Mouse (Mus musculus) layer of hippocampus, adult 11-12 months (tissue): ENCODE data around the gene Cysrt1.
"Not testable (repeated sequence)": the region's sequence is repeated elsewhere in the genome, so short reads cannot be mapped to it uniquely, and the experiment has no call there.

Experiments
- DNase-seq: peaks from one replicate; pipeline ENCODE4 v3.0.0; 2022; ENCODE audit warnings: low spot score

Gene Cysrt1

DNA sequence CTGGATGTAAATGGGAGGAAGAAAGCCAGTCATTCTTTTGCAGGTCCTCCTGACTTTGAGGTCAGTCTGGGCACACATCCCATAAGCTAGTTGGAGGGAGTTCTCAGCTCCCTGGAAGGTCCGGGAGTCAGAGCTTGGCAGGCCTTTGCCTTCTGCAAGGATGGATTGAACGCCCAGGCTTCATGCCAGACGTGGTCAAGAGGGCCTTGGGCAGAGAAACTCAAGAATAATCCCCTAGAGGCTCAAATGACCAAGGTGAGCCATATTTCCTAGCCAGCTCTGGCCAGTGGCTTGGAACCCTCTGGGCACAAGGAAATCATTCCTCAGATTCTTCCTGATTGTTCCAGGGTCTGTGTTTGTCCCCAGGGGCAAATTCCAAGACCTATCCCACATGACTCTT lies 22.6 kb upstream of the Cysrt1 start:
- DNase-seq: no peak

DNA sequence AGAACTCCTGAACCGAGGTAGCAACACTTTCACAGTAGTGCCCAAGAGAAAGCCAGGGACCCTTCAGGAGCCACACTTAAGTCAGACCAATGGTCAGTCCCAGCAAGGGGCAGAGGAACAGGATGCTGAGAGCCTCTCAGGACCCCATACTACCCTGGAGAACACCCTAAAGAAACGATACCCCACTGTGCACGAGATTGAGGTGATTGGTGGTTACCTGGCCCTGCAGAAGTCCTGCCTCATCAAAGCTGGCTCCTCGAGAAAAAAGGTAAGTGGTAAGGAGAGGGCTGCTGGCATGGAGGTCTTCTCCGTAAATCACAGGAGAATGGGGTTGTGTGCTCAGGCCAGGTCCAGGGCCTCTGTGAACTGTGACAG lies 22.0 kb upstream of the Cysrt1 start:
- DNase-seq: no peak

DNA sequence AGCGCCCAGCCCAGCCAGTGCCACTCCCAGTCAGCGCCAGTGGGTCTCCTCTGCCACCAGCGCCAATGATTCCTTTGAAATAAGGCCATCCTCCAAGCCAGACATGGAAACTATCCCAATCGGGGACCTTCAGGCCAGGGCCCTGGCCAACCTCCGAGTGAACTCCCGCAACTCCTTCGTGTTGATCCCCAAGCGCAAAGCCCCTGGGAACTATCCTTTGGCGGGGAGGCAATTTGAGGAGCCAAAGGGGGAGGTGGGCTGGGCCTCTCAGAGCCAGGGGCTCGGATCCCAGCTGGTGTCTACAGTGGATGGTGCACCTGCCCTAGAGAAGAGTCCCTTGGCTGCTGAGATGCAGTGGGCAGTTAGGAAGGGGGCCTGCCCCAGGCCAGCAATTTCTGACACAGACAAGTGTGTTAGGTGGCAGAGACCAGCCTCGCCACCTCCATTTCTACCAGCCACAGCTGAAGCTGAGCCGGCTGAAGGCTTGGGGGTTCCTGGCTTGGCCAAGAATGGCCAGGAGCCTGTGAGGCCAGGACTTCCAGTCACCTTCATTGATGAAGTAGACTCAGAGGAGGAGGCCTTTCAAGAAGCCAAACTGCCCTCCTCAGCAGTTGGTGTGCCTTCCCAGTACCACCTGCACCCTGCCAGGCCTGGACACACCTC lies 21.5 kb upstream of the Cysrt1 start:
- DNase-seq: no peak

DNA sequence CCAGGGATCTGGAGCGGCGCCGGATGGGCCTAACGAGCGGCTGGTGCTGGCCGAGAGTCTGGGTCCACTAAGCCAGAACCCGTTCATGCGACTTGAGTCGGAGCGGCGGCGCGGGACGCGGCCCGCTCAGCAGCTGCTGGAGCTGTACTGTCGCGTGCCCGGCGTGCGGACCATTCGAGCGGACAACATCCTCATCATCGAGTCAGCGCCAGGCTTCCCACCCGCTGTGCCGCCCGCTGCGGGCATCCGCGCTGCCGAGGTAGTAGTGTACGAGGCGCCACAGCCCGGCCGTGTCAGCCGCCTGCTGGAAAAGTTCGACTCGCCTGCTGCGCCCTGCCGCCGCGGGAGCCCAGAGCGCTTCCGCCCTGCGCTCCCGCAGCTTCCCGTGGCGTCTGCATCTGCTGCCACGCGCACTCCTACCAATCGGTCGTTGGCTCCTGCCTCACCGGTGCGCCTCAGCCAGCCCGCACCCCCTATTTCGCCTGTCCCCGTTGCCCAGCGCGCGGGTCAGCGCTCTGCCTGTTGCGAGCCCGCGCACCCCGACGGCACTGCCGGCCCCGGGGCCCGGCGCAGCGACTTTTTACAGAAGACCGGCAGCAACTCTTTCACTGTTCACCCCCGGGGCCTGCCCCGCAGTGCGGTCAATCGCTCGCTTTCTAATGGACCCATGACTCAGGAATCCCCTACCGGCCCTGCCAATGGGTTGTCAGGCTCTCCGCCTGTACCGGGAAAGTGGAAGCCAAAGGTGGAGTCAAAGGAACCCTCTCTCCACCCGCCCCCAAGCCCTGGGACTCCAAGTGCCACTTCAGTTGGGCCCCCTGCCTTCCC lies 20.8 kb upstream of the Cysrt1 start:
- no peak for DNase-seq

DNA sequence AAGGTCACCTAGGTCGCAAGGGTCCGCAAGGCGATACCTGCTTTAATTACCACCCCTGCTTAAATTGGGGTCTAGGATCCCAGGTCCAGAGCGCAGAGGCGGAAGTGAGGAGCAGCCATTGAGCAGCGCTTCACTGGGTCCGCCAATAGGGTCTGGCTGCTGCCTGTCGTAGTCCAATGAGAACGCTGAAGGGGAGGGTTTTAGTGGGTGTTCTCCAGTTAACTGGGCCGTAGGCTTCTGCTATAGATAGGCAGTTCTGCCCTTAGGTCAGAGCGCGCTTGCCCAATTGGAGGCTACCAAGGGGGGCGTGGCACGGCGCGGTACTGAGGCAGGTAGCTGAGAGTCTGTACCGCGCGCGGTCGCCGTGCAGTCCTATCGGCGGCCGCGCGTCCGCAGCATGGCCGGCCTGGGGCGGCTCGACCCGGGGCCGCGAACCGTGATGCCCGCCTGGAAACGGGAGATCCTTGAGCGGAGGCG lies 20.1 kb upstream of the Cysrt1 start, which contains the start of gene Tprn:
Tprn (plus strand) TSS at position 328 of the 477 bp plus-strand sequence.
- peak; percentile 96 for DNase-seq

DNA sequence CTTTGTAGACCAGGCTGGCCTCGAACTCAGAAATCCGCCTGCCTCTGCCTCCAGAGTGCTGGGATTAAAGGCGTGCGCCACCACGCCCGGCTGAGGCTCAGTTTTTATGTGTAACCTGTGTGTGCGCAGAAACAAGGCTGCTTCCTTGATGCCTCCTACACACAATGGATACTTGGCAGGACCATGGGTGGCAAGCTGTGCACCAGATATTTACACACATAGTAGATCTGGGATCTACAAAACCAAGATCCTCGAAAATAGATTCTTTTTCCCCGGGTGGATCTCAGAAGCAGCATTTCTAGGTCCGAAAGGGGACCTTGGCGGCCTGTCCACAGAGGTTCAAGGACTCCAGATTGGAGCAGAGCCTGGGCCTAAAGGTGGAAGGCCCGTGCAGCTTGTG lies 19.6 kb upstream of the Cysrt1 start:
- DNase-seq: no peak

DNA sequence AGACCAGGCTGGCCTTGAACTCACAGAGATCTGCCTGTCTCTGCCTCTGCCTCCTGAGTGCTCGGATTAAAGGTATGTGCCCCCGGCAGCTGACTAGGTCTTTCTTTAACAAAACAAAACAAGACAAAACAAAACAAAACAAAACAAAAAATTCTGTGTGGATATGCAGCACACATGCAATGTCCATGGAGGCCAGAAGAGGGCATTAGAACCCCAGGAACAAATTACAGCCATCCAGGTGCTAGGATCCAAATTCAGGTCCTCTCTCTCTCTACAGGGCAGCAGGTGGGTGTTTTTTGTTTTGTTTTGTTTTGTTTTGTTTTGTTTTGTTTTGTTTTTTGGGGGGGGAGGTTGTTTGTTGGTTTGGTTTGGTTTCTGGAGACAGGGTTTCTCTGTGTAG lies 16.6 kb upstream of the Cysrt1 start:
- DNase-seq: no peak

DNA sequence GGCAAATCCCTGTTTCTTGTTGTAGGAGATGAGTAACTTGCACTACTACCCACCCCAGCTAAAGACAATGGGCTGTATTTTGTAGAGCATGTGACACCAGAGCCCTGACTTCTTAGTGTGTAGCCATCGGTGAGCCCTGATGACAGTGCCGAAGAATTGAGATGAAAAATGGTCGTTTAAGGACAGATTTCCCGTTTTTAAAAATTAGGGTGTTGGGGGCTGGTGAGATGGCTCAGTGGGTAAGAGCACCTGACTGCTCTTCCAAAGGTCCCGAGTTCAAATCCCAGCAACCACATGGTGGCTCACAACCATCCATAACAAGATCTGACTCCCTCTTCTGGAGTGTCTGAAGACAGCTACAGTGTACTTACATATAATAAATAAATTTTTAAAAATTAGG lies 15.0 kb upstream of the Cysrt1 start:
- not testable (repeated sequence) for DNase-seq

DNA sequence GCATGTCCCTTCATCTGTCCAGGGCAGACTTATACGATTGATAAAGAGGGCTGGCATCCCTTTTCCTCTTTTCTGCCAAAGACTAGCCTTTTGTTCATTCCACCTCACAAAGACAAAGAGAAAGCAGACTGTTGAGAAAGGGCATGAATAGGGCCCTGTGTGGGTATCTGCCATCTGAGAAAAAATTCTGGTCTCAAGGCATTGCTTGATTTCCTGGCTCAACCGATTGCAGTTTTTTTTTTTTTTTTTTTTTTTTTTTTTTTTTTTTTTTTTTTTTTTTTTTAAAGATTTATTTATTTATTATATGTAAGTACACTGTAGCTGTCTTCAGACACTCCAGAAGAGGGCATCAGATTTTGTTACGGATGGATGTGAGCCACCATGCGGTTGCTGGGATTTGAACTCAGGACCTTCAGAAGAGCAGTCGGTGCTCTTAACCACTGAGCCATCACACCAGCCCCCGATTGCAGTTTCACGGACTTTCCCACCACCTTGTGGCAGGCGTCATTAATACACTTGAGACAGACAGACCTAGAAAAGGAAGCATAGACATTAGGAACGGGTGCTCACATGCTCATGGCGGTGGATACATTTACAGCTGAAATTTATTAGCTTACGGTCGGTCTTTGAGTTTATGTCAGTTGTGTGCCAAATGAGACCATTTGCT lies 14.3 kb upstream of the Cysrt1 start:
- not testable (repeated sequence) for DNase-seq

DNA sequence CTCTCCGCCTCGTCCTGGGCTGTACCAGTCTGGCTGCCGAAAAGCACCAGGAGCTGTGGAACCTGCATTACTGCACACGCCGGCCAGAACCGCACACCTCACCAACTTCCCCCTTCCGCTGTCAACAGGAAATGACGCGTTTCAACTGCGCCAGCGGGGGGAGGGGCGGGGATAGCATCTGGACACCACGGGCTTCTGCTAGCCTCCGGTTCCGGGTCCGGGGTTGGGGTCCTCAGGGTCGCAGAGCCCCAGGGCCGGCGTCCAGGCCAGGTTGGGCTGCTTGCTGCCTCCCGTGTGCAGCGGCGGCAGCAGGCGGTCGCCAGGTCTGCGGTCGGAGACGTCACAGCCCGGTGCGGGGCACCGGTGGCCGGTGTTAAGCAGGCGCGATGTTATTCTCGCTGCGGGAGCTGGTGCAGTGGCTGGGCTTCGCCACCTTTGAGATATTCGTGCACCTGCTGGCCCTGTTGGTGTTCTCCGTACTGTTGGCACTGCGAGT lies 13.1 kb upstream of the Cysrt1 start, which contains the start of gene Tmem203:
Tmem203 (plus strand) TSS at position 156 of the 496 bp plus-strand sequence.
- peak; percentile 85 for DNase-seq

DNA sequence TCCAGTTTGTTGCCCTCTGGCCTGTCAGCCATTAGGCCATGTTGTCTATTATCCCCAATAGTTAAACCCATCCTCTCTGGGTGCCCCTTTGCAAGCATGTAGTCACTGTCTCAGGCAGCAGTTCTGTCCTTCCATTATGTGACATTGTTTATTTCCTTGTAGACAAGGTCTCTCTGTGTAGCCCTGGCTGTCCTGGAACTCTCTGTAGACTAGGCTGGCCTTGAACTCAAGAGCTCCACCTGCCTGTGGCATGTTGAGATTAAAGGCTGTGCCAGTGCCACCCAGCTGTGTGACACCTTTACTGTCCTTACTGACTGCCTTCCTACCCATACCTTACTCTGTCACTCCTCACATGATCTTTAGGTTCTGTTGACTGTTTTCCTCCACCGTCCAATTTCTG lies 10.1 kb upstream of the Cysrt1 start:
- DNase-seq: no peak

DNA sequence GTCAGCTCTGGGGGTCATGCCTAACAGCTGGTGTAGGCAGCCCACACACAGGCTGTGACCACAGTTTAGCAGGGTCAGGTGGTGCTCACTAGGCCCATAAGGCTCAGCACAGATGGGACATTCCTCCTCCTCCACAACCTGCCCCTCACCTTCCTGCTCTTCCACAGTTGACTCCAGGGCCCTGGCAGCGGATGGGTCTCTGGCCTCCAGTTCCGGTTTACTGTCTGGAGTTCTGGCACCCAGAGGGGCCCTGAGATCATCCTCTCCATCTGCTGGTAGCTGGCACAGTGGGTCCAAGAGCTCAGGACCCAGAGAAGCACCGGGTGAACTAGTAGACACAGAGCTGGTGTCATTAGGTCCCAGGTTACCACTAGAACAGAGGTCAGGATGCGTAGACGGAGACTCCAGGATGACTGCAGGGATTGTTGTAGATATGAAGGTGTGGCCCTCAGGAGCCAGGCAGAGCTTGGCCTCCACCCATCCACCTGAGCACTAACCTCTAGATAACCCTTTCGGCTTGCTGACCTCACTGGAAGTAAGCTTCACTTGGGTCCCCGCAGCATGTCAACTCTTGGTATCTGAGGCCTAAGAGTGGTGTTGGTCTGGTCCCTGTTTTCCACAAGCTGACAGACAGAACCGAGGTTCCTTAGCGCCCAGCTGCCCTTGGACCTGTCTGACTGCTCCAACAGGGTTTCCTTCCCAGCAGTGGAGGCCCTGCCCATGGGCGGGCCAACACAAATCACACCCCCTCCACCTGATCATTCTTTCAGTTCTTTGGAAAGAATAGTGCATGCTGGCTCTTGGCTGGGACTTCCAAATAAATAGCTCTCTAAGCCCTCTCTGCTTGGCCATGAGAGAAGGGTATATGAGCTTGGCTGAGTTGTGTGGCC lies 4.2 kb upstream of the Cysrt1 start, which contains the start of gene AL732309.1:
AL732309.1 (minus strand) TSS at position 681 of the 890 bp plus-strand sequence.
- DNase-seq: no peak

DNA sequence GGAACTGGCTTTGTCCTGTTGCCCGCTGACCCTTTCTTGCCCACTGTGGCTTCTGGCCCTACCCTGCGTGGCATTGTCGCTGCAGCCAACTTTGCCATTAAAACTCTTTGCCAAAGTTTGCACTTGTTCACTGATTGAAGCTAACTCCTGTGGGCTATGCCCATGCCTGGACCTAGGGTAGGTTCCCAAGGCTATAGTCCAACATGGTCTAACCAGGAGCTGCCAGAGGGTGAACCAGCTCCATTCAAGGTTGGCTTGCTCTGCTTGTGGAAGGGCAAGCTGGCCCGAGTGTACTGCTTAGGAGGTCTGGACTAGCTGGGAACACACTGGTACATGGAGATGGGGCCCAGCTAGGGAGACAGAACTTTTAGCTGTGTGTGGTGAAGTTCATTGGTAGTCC lies 1.9 kb upstream of the Cysrt1 start:
- DNase-seq: no peak

DNA sequence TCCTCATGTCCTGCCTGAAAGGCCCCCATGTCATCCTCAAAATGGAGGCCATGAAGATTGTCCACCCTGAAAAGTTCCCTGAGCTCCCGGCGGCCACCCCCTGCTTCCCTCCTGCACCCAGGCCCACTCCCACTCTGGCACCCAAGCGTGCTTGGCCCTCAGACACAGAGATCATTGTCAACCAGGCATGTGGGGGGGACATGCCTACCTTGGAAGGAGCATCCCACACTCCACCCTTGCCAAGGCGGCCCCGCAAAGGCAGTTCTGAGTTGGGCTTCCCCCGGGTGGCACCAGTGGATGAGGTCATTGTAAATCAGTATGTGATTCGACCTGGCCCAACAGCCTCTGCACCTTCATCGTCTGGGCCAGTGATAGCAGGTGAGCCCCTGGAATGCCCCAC lies 1.1 kb upstream of the Cysrt1 start:
- DNase-seq: no peak

DNA sequence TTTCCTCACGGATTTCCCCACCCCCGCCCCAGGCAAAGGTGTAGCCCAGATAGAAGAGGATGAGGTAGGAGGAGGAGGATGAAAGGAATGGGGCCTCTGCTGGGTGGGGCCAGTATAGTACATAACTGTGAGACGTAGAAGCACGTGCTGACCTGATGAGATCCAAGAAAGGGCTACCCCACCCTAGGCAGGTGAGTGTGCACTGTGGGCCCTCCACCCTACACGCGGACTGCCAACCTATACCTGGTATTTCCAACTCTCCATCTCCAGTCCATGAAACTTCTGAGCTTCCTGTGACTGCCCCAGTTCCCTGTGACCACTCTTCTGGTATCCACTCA lies 845 bp downstream of the Cysrt1 start:
- DNase-seq: no peak

DNA sequence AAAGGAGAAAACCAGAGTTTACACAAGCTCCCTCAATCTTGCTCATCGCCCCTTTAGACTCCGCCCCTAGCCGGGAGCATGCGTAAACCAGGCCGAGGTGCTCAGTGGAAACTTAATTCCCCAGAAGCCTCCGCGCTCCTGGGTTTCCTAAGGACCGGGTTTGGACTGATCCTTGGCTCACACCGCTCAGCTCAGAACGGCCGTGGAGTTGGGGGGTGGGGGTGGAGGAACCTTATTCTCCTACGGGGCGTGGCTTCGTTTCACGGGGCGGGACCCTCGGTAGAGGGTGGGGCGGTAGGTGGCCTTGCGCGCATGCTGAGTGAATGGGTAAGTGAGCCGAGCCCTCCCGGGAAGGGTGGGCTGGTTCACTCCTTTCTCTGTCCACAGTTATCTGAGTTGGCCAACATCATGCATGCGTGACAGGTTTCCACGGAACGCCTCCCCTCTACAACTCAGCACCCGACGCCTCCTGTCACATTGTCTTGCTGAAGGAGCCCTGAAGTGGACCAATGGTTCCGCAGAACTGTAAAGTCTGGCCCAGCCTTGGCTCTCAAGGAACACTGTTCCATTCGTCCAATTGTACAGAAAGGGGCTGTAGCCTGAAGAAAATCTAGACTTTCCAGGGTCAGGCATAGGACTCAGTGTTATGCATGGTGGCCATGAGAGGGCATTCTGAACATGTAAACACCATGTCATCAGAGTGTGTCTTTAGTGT lies 1.4 kb downstream of the Cysrt1 start:
- peak; percentile 65 for DNase-seq

DNA sequence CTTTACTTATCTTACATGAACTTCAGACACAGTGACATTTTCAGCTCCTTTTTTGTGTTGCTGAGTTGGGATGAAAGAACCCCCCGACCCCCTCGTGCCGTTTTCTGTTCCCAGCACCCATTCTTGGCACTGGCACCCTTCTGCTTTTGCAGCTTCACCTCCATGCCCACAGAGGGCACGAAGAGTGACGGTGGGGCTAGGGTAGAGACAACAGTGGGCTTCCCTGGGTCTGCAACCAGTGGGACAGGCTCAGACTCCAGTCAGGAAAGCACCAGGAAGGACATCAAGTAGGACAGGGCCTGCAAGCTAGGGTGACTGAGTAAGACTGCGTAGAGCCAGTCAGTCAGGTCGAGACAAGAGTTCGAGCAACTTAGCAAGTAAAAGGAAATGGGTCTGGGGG lies 1.9 kb downstream of the Cysrt1 start:
- DNase-seq: no peak

DNA sequence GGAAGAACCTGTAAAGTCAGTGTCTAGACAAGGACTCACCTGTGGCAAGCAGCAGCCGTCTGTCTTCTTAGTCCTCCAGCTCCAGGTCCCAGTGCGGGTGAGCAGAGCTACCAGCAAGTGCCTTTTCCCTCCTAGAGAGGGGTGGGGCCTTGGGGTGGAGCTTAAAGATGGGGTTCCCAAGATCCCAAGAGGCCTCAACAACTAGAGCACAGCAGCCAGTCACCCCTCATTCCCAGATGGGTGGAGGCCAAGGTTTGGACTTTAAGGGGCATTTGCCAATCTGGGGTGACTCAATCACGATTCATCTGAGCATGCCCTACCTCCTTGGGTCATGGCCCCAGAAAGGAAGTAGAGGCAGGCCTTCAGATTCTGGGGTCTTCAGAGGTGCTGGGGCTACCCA lies 2.5 kb downstream of the Cysrt1 start:
- no peak for DNase-seq

DNA sequence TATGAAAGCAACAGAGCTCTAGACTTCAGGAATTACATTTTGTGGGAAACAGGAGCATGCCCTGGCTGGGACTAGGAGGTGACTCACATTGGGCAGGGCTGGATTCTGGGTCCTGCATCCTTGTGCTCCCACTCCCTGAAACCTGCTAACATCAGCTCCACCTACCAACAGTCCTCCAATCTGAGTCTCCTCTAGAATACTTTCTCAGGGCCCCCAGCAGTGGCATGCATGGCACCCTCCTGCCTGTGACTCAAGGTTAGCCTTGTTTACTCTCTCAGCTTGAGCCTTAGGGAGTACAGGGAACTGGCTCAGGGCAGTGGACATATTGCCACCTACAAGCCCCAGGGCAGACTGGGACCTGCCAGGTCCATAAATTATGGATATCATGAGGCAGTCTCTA lies 4.1 kb downstream of the Cysrt1 start:
- DNase-seq: no peak

DNA sequence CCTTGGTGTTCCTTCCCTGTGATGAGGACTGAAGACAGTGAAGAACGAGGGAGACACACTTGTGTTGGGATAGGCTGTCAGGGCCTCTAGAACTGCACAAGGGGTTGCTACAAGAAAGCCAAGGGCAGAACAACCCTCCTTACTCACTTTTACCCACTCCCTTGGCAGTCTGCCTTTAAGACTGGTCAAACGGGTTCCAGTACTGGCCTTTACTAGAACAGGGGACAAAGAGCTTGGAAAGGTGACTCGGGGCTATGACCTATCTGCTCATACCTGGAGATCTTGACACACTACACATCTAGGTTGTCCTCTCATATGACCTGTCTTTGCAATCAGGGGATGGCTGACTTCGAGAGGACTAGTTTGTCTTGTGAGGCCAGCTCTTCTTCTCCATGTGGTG lies 4.7 kb downstream of the Cysrt1 start:
- no peak for DNase-seq

DNA sequence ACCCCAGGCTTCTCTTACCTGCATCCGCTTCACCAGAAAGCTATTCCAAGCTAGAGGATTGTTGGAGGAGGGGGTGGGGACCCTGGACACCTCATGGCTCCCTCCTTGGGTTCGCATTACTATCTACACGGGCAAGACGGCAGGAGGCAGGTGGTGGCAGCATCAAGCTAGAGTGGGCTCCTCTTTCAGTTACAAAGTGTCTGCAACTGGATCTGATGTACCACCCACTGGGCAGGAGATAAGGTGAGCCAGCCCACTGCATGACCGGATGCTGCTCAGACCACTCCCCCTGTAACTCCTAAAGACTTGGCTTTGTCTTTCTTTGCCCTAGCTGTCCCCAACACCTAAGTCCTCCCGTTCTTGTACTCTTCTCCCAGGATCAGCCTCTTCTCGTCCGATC lies 5.6 kb downstream of the Cysrt1 start, which contains the start of gene Rnf224:
Rnf224 (minus strand) TSS at position 174 of the 400 bp plus-strand sequence.
- no peak for DNase-seq
